Mouse (Mus musculus): ENCODE results near the gene Scn4a.

Scn4a gene

DNA sequence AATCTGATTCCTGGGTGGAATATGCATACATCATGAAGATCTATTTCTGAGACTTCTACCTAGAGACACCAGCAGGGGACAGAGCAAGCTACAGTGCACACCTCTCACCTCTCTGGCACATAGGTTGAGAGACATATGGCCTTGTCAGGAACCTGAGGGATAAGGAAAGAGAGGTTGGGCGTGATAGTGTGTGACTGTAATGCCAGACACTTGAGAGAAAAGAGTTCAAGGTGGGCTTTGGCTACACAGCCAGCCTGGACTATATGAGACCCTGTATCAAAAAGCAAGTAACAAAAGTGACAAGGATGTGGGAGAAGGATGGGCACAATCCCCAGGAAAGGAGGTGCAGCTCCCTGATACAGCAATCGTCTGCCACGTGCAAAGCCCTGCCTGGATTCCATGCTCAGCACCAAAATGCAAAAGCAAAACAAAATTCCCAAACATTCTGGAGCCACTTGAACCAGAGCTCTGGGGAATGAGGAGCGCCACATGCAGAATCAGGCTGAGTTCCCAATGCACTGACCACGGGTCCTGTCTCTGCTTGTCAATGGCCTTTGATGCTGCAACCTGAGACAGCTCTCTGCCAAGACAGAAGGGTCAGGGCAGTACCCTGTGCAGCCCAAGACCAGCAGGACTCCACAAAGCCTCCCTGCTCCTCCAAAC lies 81.8 kb downstream of the Scn4a start:
- no peak for DNase-seq

DNA sequence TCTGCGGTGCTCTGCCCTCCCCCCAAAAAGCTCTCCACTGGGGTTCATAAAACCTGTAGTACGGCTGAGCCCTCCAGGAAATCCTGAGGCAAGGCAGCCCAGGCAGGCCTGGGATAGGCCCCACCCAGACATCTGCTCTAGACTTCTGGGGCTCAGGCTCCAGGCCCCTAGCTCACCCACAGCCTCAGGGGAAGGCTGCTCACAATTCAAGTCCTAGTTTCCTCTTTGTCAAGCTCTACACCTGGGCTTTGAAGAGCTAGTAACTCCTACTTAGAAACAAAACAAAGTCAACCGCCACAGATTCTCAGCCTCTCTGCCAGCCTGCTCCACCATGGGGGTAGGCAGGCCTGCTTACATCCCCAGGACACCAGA lies 84.0 kb downstream of the Scn4a start:
- peak; percentile 55 for DNase-seq

Data from lung, postnatal 10 days (tissue).